Mouse (Mus musculus): ENCODE data around the gene Gm45521. TPM values are rescaled to one million over a fixed set of nuclear protein-coding genes. Genes with fewer than 3 reads are reported as not detected.

Gm45521 gene
- not detected for polyA plus RNA-seq (2014; fragmentation: Illumina TruSeq; extraction: RNeasy Lipid Tissue Mini Kit (QIAGEN cat#74804))

DNA sequence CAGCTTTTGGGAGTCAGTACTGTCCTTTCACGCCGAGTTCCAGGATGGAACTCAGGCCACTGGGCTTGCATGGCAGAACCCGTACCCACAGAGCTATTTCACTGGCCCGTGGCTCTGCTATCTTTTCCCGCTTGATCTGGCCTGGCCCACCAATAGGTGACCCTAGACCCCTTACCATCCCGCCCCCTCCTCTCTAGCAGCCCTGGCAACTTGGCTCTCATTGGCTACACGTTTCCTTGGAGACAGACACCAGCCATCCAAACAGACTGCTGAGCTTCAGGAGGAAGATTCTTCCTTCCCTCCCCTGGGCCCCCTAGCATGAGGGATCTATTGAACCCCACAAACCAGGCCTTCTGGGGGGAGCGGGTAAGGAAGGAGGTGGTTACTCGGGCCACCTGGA is at the start of gene Gm45521:
TSS of gene Gm45521 (plus strand) at position 240 of the 400 bp plus-strand sequence.

DNA sequence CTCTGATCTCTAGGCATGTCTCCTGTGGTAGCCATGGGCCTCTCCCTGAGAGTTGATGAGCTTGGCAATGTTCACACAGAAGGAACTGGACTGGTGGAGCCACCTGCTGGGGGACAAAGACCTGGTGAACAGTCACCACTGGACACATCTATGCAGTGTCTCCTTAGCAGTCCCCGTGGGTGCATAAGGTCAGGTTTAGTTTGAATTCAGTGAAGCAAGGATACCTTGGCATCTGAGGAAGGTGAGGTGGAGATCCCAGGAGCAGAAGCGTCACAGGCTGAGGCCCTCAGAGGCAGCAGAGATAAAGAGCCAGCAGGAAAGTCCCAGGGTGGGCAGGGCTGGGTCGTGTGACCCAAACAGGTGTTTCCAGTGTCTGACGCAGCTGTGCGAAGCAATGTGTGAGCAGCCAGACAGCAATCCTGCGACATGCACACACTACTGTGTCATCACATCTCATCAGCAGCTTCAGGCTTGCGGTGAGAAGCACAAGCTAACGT is 37.2 kb downstream of the Gm45521 start, which contains the start of gene Dnase1l3:
TSS of gene Dnase1l3 (minus strand) at position 303 of the 497 bp plus-strand sequence.

DNA sequence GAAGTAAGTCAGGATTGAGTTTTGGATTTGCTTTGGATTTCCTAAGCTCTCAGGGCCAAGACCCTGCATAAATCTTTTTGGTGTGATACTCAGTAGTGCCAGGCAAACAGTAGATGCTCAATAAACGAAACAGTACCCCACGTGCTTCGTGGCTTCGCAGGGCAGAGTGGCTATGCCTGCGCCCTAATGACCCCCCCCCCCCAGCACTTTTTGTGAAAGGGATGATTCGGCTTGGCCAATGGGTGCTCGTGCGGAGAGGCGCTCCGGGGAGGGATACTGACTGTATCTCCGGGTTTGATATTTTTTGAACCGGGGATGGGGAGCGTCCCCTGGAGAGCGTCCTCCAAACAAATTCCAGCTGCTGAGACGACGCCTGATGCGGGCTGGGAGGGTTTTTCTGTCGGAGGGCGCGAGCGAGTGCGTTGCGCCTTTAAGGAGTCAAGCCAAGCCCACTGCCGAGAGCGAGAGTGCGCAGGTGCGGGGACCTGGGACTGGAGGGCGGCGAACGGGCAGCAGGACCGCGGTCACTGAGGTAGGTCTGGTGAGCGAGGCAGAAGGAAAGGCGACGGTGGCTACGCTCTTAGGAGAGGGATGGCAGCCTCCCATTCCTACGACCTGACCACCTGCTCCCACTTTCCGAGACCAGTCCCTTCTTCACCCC is 45.5 kb downstream of the Gm45521 start, which contains the start of gene Abhd6:
TSS of gene Abhd6 (plus strand) at position 471 of the 661 bp plus-strand sequence.

Other genes with a start within 250 kb of the Gm45521 start
- gene Gm26661, start 165.7 kb upstream of the Gm45521 start, polyA plus RNA-seq (2014; fragmentation: Illumina TruSeq; extraction: RNeasy Lipid Tissue Mini Kit (QIAGEN cat#74804)): not detected
- gene Flnb, start 139.3 kb upstream of the Gm45521 start, polyA plus RNA-seq (2014; fragmentation: Illumina TruSeq; extraction: RNeasy Lipid Tissue Mini Kit (QIAGEN cat#74804)): 4.8 TPM
- gene Dnase1l3, start 37.3 kb downstream of the Gm45521 start, polyA plus RNA-seq (2014; fragmentation: Illumina TruSeq; extraction: RNeasy Lipid Tissue Mini Kit (QIAGEN cat#74804)): 0.31 TPM
- 13.7 TPM for gene Abhd6, start 45.6 kb downstream of the Gm45521 start, polyA plus RNA-seq (2014; fragmentation: Illumina TruSeq; extraction: RNeasy Lipid Tissue Mini Kit (QIAGEN cat#74804))
- 64.5 TPM for gene Rpp14, start 123.1 kb downstream of the Gm45521 start, polyA plus RNA-seq (2014; fragmentation: Illumina TruSeq; extraction: RNeasy Lipid Tissue Mini Kit (QIAGEN cat#74804))
- gene Pxk, start 140.9 kb downstream of the Gm45521 start, polyA plus RNA-seq (2014; fragmentation: Illumina TruSeq; extraction: RNeasy Lipid Tissue Mini Kit (QIAGEN cat#74804)): 32.8 TPM
- 169 TPM for gene Pdhb, start 215.7 kb downstream of the Gm45521 start, polyA plus RNA-seq (2014; fragmentation: Illumina TruSeq; extraction: RNeasy Lipid Tissue Mini Kit (QIAGEN cat#74804))

Measured in ovary, adult 10 weeks (tissue).